Mouse (Mus musculus) ES-CJ7 (cell line): ENCODE measurements around the gene Lamc3.

ENCODE experiments used
- DNase-seq: peaks from one replicate; pipeline ENCODE4 v3.0.0; 2011; ENCODE audit warnings: low read depth, low spot score

Lamc3 gene

DNA sequence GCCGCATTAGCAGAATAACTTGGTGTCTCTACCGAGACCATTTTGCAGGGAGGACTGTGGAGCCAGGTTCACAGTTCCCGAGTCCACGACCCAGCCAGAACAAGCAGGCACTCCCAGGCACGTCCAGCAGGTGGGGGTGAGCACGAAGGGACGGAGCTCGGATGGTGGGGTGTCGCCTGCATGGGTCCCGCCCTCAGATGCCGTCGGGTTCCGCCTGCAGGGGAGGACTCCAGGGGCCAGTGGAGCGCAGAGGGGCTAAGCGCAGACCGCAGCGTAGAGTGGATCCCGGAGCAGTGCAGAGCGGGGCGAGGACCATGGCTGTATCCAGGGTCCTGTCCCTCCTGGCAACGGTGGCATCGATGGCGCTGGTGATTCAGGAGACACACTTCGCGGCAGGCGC, at the start of gene Lamc3:
Lamc3 (plus strand) TSS at position 262 of the 400 bp plus-strand sequence.
- DNase-seq, result peak; percentile 55

DNA sequence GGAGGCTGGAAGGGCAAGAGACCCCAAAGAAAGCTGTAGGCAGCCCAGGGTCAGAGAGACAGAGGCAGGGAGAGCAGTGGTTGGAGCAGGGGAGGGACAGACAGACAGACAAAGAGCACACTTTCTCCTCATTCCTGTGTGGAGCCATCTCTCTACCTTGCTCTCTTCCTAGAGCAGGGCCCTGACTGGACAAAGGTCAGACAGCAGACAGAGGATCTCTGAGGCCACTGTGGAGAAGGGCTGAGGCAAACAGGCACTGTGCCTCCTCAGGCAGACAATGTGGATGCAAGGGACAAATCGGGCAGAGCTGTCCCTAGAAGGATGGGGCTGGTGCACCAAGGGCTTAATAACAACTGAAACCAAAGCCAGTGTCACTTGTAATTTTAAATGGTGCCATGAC, 48.2 kb upstream of the Lamc3 start:
- no peak for DNase-seq

DNA sequence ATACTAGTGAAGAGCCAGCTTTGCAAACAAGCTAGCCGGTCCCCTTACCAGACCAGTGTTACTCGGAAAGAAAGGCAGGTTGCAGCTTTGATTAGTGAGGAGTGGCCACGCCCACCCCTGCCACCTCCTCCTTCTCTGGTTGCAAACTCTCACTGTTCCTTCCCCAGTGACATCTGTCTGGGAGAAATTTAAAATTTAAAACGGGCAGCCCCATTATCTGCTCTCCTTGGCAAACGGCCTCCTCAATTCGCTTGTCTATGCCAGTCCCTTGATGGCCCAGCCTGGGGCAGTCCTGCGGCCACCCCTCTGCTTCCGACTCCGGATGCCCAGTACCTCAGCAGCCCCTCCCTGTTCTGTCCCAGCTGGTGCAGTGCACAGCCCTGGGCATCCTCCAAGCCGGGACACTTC, 42.4 kb upstream of the Lamc3 start:
- peak; percentile 17 for DNase-seq

DNA sequence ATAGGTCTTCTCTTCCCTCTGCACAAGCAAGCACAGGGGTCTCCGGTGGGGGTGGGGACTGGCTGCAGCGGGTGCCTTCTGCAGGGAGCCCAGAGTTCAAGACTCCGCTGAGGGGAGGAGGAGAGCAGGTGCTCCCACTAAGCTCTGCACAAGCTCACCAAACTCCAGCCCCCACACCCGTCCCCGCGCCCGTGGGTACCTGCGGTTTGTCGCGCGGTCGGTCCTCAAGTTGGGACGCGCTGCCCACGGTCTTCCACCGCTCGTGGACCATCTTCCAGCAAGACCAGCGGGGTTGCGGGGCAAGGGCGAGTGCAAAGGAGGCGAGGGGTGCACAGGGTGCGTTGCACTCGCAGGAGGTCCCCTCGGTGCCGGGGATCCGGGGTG, 41.6 kb upstream of the Lamc3 start:
- DNase-seq, result no peak

DNA sequence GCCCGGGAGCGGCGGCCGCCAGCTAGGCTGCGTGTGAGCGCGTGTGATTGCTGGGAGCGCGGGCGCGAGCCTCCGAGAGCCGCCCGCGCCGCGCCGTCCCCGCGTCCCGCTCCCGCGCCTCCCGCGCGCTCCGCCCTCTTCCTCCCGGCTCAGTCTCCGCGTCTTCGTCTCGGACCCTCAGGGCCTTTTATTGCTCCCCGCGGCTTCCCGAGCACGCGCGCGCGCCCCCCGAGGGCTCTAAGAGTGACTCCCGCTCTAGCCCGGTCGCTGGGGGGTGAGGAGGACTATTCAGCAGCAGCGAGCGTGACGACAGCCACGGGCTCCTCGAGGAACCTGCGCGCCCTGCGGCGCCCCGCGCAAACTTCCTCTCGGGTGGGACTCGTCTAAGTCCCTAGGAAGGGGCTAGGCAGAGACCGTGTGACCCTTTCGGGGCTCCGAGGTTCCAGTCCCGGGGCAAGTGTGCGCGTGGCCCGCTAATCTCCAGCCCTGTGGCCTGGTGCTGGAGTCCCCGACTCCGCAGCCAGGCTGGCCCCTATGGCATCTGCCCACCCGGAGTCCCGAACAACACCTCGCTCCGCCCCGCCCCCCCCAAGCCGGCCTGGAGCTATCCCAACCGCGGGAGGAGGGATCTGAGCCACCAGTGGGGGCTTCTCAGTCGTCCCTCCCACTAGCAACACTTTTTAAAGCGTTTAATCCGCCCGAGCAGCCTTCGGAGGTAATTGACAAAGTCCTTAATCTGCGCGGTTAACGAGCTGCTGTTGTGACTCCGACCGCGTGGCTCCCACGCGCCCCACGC, 41.0 kb upstream of the Lamc3 start, which contains the start of gene Fibcd1:
Fibcd1 (minus strand) TSS at position 110 of the 796 bp plus-strand sequence.
- DNase-seq, result no peak

DNA sequence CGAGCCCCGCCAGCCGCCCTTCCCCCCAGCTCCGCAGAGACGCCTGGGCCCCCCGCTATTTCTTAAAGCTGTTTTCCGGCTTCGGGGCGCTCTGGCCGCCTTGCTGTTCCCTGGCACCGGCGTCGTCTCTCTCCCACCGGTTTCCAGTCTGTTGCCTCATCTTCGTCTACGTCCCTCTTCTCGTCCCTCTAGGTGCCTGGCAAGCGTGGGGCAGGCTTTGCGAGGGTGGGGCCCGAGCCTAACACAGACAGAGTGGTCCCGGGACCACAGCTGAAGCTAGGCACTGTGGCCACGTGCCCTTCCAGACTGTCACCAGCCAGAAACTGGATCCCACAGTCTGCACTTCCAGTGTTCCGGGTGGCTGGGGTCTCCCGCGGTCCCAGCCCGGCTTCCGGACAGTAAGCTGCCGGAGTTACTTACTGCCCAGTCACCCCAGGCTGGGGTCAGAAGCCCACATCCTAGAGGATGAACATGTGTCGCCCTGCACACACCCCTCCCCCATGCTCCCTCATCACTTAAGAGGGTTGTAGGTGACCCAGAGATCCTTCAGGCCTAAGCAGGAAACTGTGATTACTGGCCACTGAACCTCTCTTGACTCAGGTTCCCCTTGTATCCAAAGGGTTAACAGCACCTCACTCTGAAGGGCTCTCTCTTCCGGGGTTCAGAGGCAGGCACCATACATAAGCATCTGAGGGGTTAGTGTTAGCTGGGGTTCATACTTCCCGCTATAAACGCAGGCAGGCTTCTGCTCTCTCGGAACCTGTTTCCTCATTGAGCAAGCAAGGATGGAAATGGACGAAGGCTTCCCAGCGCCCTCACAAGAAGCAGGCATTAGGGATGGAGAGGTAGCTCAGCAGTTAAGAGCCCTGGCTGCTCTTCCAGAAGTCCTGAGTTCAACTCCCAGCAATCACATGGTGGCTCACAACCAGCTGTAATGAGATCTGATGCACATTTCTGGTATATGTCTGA, 40.1 kb upstream of the Lamc3 start:
- DNase-seq, result no peak

DNA sequence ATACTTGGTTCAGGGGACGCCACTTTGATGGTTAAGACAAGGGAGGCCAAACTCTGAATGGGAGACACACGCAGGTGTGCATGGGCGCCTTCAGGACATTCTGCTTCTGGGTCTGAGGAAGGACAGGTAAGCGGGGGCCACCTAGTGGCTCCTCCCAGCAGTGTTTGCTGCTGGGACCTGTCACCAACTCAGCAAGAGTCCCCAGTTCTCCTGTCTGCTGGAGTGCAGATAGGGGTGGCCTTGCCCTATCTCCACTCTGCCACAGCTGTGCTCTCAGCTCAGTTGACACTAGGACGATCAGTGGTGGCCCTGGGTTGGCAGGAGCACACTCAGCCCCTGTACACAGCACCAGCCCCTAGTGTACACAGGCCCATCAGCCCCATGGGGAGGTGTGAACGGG, 39.2 kb upstream of the Lamc3 start:
- DNase-seq, result peak; percentile 64

DNA sequence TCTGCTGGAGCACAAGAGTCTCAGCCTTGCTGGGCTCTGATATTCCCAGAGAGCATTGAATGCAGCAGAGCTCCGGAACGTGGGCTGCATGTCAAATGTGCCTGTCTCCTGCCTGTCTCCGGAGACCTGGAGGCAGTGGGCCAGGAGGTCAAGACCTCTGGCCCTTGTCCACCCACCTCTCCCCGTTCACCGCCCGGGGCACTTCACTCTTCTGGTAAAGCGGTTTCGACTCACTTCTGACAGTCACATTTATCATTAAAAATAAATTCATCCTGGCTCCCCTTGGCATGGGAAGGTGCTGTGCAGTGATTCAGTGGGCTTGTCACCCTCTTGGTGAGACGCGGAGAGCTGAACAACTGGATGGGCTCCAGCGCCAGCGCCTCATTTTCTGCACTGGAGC, 37.0 kb upstream of the Lamc3 start:
- DNase-seq, result no peak

DNA sequence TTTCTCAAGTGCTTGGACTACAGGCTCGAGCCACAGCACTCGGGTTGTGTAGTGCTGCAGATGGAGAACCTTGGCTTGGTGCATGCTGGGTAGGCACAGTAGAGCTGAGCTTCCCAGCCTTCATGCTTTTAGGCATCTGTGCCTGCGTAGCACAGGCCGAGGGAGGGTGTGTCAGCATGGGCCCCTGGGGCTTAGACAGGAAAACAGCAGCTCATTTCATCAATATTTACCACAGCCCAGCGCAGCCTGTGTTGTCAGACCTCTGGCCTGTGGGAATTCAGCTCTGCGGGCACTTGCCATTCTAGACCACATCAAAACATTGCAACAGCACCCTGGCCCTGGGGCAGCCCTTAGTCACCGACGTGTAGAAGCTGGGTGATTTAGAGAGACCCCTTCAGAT, 31.1 kb upstream of the Lamc3 start:
- no peak for DNase-seq

DNA sequence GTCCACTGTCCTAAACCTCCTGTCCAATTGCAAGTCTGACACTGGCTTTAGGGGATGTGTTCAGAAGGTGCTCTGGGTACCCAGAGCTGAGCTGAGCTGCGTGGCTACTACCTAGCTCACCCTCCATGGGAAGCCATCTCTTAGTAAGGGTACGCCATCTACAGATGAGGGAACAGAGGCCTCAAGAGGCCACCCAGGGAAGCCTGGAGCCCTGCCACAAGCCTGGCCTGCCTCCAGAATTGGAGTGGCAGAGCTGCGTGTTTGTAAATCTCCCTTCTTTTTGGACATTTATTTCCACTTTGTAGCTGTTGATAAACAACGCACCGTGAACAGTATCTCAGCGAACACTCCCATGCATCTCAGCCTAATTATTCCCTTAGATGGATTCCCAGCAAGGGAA, 29.9 kb upstream of the Lamc3 start:
- no peak for DNase-seq

DNA sequence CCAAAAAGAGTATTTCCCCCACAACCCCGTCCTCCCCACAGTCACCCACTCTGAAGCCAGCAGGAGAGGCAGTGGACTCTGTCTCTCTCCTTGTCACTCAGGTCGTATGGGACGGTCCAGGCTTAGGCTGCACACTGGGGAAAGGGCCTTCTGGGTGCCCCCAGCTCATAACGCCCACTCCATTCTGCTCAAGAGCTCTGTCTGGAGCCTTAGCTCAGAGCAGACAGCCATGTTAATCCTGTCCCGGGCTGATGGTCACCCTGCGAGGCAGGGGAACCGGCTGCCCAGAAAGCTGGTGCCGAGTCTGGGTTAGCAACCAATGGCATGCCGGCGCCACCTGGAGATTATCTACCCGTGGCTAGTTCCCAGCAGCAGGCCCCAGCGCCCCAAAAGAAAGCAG, 28.6 kb upstream of the Lamc3 start:
- DNase-seq, result no peak

DNA sequence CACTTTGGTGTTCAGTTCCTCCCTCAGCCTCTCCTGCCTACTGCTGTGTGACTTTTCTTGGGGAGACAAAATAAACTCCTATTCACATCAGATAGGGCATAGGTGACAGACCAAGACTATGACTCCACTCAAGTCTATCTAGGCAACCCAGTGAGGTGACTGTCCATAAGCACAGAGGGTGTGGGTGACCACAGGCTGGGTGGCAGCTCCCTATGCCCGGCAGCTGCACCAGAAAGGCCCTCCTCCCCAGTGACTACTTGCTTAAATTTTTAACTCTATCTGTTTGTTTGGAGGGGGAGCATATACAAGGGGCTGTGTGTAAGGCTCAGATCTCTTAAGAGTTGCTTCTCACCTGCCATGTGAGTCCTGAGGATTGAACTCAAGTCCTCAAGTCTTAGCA, 24.2 kb upstream of the Lamc3 start:
- DNase-seq, result no peak

DNA sequence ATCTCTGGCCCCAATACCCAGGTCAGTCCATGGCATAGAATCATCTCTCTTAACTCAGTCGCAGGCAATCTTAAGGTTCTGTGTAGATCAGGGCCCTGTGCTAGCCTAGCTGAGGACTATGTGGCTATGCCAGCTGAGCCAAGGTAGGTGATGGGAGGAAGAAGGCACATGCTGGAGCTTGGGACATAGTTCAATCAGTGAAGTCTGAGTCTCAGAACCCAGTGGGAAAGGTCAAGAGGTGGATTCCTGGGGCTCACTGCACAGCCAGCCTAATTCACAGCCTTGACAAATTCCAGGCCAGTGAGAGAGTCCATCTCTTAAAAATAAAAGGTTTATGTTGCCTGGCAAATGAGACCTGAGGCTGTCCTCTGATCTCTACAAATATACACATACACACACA, 23.3 kb upstream of the Lamc3 start:
- no peak for DNase-seq

DNA sequence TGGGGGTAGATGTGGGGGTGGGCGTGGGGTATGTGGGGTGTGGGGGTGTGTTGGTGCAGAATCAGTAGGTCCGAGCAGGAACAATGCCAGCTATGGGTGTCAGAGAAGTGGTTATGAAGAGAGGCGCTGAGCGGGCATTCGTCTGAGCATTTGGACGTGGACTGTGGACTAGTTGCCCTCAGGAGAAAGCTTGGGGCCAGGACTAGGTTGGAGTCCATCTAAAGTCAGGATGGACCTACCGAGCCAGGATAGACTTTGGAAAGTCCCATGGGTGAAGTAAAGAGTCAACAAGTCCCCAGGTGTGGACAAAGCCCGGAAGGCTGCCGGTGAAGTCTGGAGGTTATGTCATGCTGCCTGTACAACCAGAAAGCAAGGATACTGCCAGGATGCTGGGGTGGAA, 22.2 kb upstream of the Lamc3 start:
- DNase-seq, result no peak

DNA sequence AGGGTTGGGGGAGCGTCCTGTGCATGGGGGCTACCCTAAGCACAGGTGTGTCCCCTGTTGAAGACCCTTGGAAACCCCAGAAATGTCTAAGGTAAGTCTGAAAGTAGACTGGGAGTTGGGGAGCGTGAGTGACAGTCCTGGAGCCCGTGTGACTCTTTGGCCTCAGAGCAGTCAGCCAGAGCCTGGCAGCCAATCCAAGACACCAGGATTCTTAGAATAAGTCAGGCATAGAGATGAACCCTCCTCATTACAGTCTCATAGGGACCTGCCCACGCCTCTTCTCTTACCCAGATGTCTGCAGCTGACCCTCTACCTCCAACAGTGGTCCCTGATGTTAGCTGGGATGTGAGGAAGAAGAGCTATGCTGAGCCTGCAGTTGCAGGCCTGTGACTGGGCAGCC, 21.8 kb upstream of the Lamc3 start:
- no peak for DNase-seq

DNA sequence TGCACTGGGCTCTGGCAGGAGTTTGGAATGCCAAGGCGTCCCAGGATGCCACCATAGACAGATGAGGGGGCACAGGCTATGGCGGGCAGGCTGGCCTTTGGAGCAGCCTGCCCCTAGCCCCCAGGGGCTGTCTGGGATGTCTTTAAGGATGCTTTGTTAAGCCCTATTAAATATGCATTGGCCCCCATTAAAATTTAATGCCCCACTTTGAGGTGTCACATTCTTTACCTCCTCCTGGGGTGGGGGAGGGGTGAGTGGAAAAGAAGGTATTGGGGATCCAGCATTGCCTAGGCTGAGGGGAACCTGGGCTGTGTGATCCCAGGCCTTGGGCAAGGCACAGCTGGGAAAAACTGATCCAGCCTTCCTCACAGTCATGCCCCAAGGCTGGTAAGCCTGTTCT, 21.3 kb upstream of the Lamc3 start:
- DNase-seq, result peak; percentile 66

DNA sequence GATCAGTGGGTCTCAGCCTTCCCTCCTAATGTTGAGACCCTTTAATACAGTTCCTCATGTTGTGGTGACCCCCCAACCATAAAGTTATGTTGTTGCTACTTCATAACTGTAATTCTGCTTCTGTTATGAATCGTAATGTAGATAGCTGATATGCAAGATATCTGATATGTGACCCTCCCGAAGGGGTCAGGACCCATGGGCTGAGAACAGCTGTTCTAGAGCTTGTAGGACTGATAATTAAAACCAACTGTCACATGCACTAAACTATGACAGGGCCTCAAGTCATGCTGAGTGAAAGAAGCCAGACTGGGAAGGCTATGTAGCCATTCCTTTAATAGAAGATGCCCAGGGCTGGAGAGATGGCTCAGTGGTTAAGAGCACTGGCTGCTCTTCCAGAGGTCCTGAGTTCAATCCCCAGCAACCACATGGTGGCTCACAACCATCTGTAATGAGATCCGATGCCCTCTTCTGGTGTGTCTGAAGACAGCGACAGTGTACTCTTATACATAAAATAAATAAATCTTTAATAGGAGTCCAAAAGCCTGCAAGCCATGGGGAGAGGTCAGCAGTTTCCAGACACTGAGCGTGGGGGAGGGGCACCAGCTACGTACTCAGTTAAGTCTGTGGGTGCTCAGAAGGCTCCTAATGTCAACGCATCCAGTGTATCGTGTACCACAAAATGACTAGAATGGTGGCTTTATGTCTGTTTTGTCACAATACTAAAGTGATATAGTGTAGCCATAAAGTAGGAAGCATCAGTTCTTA, 19.1 kb upstream of the Lamc3 start:
- DNase-seq, result no peak

DNA sequence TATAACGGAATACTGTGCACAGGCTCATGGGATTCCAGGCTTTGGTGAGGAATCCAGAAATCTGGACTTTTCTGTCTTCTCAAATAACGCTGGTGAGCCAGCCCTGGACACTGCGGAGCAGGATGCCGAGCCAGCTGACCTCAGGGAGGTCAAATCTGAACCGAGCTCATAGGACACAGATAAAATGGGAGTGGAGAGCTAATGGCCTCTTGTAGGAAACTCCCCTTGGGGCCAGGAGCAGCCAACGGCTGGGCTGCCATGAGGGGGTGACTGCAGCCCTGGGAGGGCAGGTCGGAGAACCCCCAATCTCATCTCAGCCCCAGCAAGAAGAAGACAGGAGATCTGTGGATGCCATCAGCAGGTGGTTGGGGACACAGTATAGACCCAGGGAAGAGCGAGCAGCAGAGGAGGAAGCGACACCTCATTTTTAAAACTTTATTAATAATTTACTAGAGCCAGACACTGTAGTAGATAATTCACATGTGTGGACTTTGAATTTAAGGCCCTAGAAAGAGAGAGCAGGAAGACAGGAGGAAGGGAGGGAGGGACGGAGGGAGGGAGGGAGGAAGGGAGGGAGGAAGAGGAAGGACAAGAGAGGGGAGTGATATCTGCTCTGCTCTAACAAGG, 18.4 kb upstream of the Lamc3 start:
- DNase-seq, result no peak

DNA sequence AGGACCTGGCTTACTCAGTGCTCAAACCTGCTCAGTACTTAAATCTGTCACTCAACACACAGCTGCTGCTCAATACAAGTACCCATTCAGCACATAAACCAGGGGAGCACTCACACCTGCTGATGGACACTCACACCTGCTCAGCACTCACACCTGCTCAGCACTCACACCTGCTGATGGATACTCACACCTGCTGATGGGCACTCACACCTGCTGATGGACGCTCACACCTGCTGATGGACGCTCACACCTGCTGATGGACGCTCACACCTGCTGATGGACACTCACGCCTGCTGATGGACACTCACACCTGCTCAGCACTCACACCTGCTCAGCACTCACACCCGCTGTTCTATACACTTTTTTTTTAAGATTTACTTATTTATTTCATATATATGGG, 17.4 kb upstream of the Lamc3 start:
- no peak for DNase-seq

DNA sequence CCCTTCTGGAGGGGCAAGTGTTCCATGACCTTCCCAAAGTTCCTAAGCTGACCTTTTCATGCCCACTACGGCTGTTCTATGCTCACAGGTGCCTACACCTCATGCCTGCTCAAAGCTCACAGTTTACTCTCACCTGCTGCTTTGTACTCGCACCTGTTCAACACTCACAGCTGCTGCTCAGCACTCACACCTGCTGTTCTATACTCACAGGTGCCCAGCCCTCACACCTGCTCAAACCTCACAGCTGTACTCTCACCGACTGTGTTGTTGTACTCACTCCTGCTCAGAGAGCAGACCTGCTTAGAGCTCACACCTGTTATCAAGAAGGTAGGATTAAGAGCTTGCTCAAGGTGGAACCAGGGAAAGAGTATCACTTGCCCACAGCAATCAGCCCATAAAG, 16.4 kb upstream of the Lamc3 start:
- DNase-seq, result peak; percentile 38

DNA sequence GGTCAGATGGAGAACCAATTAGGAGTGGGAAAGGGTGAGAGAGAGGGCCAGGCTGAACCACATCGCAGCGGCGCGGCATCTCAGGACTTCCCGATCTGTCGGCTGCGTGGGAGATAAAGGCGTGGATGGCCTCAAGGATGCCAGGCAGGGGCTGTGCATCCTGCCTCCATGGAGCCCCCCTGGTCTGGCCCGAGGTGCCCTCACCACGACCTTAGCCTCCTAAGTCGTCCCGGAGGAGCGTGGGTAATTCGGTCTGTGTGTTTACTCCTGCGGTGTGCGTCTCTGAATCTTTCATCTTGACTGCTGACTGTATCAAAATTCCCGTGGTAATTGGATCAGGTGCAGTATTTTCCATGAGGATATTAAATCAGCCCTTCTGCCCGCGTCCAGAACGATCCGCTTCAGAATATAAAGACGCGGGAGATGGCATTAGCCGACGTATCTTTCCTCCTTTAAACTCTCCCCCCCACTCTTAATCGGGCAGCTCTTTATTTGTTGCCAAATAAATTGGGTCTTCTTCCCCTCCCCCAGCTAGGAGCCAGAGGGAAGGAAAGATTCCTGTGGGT, 12.7 kb upstream of the Lamc3 start:
- DNase-seq, result no peak
